Mouse (Mus musculus): ENCODE data around the gene Cdc14b. TPM values are rescaled to one million over a fixed set of nuclear protein-coding genes. Genes with fewer than 3 reads are reported as not detected.

Cdc14b gene
- polyA plus RNA-seq, 1 experiment, result 6.9 TPM

DNA sequence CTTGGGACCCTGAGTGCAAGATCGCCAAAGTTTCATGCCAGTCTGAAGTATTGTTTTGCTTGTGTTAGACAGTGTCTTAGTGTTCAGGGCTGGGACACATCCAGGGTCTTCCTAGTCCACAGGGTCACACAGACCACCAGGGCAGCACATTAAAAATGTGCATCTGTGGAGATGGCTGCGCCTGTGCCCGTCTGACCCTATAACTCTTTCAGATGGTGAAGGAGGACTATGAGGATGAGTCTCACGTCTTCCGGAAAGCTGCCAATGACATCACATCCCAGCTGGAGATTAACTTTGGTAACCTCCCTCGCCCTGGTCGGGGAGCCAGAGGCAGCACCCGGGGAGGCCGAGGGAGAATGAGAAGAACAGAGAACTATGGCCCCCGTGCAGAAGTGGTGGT is 90.7 kb downstream of the Cdc14b start:
- no peaks in the 10 kb centered on the region for H3K4me1 ChIP-seq (ENCODE audit: control insufficient read depth, insufficient read depth, insufficient read length, low read length)
- H3K4me3 ChIP-seq (ENCODE audit: insufficient read depth, low read depth, low read length), result no peak overlapping the region
- H3K27ac ChIP-seq (replicated peaks; ENCODE audit: low read depth, low read length), result no peak overlapping the region

- Histone ChIP-seq H3K4me3 (ENCODE audit: insufficient read depth, low read depth, low read length) (no peak overlapping the region), H3K27ac (replicated peaks; ENCODE audit: low read depth, low read length) (no peak overlapping the region), H3K4me1 (ENCODE audit: control insufficient read depth, insufficient read depth, insufficient read length, low read length) (no peaks in the 10 kb centered on the region)
Observed at GRCm38 (mm10) chr13:64183583-64183982, 91.5 kb downstream of the Cdc14b start.

DNA sequence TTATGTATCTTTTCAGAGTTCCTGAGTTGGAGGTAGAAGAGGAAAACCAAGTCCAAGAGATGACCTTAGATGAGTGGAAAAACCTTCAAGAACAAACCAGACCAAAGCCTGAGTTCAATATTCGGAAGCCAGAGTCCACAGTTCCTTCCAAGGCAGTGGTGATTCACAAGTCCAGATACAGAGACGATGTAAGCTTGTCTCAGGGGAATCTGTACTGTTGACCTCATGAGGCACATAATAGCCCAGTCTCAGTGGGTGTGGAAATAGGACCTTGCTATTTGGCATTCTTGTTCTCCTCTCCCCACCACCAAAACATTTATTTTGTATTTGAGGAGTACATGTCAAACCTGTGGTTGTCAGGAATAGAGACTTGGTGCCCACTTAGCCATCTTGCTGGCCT is 93.0 kb downstream of the Cdc14b start:
- no peaks in the 10 kb centered on the region for H3K4me1 ChIP-seq (ENCODE audit: control insufficient read depth, insufficient read depth, insufficient read length, low read length)
- H3K4me3 ChIP-seq (ENCODE audit: insufficient read depth, low read depth, low read length), result no peak overlapping the region
- H3K27ac ChIP-seq (replicated peaks; ENCODE audit: low read depth, low read length), result no peak overlapping the region

GRCm38 (mm10) chr13:64180888-64181287 is 94.2 kb downstream of the Cdc14b start:
- Histone ChIP-seq H3K27ac (replicated peaks; ENCODE audit: low read depth, low read length) (no peak overlapping the region), H3K4me3 (ENCODE audit: insufficient read depth, low read depth, low read length) (no peak overlapping the region)

GRCm38 (mm10) chr13:64180300-64180699 is 94.8 kb downstream of the Cdc14b start:
- H3K4me1 ChIP-seq (ENCODE audit: control insufficient read depth, insufficient read depth, insufficient read length, low read length), result no peaks in the 10 kb centered on the region
- H3K27ac ChIP-seq (replicated peaks; ENCODE audit: low read depth, low read length), result no peak overlapping the region
- no peak overlapping the region for H3K4me3 ChIP-seq (ENCODE audit: insufficient read depth, low read depth, low read length)

More at GRCm38 (mm10) chr13:64180888-64181287, 94.2 kb downstream of the Cdc14b start:
- no peaks in the 10 kb centered on the region for H3K4me1 ChIP-seq (ENCODE audit: control insufficient read depth, insufficient read depth, insufficient read length, low read length)

- Histone ChIP-seq H3K27ac (replicated peaks; ENCODE audit: low read depth, low read length) (no peak overlapping the region), H3K4me1 (ENCODE audit: control insufficient read depth, insufficient read depth, insufficient read length, low read length) (no peaks in the 10 kb centered on the region), H3K4me3 (ENCODE audit: insufficient read depth, low read depth, low read length) (no peak overlapping the region)
Observed at GRCm38 (mm10) chr13:64178746-64179652, 96.1 kb downstream of the Cdc14b start.

GRCm38 (mm10) chr13:64178000-64178399 is 97.1 kb downstream of the Cdc14b start:
- H3K4me3 ChIP-seq (ENCODE audit: insufficient read depth, low read depth, low read length), result no peak overlapping the region
- no peaks in the 10 kb centered on the region for H3K4me1 ChIP-seq (ENCODE audit: control insufficient read depth, insufficient read depth, insufficient read length, low read length)
- no peak overlapping the region for H3K27ac ChIP-seq (replicated peaks; ENCODE audit: low read depth, low read length)

GRCm38 (mm10) chr13:64169746-64170145 is 105.3 kb downstream of the Cdc14b start:
- Histone ChIP-seq H3K4me3 (ENCODE audit: insufficient read depth, low read depth, low read length) (no peak overlapping the region), H3K4me1 (ENCODE audit: control insufficient read depth, insufficient read depth, insufficient read length, low read length) (no peaks in the 10 kb centered on the region), H3K27ac (replicated peaks; ENCODE audit: low read depth, low read length) (no peak overlapping the region)

DNA sequence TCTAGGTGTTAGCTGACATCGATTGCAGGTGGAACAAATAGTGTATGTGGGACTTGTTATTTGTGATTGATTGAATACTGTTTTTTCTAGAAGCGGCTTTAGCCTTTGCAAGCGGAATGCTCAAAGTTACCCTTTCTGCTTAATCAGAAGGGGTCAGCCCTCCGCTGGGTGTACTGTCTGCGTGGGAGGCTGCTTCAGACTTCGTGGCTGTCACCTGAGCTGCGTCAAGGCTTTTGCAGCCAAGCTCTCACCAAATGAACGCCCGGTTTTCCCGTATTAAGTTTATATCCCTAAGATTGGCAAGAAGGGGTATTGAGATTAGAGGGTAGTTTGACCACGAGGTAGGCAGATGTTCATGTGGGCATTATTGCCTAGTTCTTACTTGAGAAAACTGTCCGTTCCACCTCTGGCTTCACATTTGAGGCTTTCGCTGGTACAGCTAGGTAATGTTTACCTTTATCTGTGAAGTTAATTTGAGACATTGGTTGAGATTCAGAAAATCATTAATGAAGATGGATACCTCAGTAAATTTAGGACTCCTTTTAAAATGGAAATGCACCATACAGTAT is 111.9 kb downstream of the Cdc14b start:
- H3K4me1 ChIP-seq (ENCODE audit: control insufficient read depth, insufficient read depth, insufficient read length, low read length), result no peaks in the 10 kb centered on the region
- no peak overlapping the region for H3K27ac ChIP-seq (replicated peaks; ENCODE audit: low read depth, low read length)
- peak overlapping the region; percentile 73; the same call in 1 of the 2 replicates for H3K4me3 ChIP-seq (ENCODE audit: insufficient read depth, low read depth, low read length)

GRCm38 (mm10) chr13:64162626-64163025 is 112.5 kb downstream of the Cdc14b start:
- no peak overlapping the region for H3K27ac ChIP-seq (replicated peaks; ENCODE audit: low read depth, low read length)
- no peaks in the 10 kb centered on the region for H3K4me1 ChIP-seq (ENCODE audit: control insufficient read depth, insufficient read depth, insufficient read length, low read length)
- H3K4me3 ChIP-seq (ENCODE audit: insufficient read depth, low read depth, low read length), result peak overlapping the region; percentile 73

GRCm38 (mm10) chr13:64161916-64162611 is 113.0 kb downstream of the Cdc14b start:
- H3K27ac ChIP-seq (replicated peaks; ENCODE audit: low read depth, low read length), result no peak overlapping the region
- H3K4me1 ChIP-seq (ENCODE audit: control insufficient read depth, insufficient read depth, insufficient read length, low read length), result no peaks in the 10 kb centered on the region
- peak overlapping the region; percentile 73 for H3K4me3 ChIP-seq (ENCODE audit: insufficient read depth, low read depth, low read length)

GRCm38 (mm10) chr13:64161548-64161915 is 113.6 kb downstream of the Cdc14b start, which contains the start of gene Habp4:
Habp4 (plus strand) TSS chr13:64161824.
- Histone ChIP-seq H3K4me1 (ENCODE audit: control insufficient read depth, insufficient read depth, insufficient read length, low read length) (no peaks in the 10 kb centered on the region), H3K27ac (replicated peaks; ENCODE audit: low read depth, low read length) (no peak within 1 kb of the TSS)

GRCm38 (mm10) chr13:64156966-64157365 is 118.1 kb downstream of the Cdc14b start:
- Histone ChIP-seq H3K4me1 (ENCODE audit: control insufficient read depth, insufficient read depth, insufficient read length, low read length) (no peaks in the 10 kb centered on the region), H3K4me3 (ENCODE audit: insufficient read depth, low read depth, low read length) (no peak overlapping the region), H3K27ac (replicated peaks; ENCODE audit: low read depth, low read length) (no peak overlapping the region)

More at GRCm38 (mm10) chr13:64161548-64161915, 113.6 kb downstream of the Cdc14b start, which contains the start of gene Habp4:
- peak within 1 kb of the TSS; percentile 73 for H3K4me3 ChIP-seq (ENCODE audit: insufficient read depth, low read depth, low read length)

- no peak overlapping the region for H3K27ac ChIP-seq (replicated peaks; ENCODE audit: low read depth, low read length)
- no peaks in the 10 kb centered on the region for H3K4me1 ChIP-seq (ENCODE audit: control insufficient read depth, insufficient read depth, insufficient read length, low read length)
- H3K4me3 ChIP-seq (ENCODE audit: insufficient read depth, low read depth, low read length), result no peak overlapping the region
Observed at GRCm38 (mm10) chr13:64155171-64155571, 119.9 kb downstream of the Cdc14b start.

- H3K27ac ChIP-seq (replicated peaks; ENCODE audit: low read depth, low read length), result no peak overlapping the region
- no peaks in the 10 kb centered on the region for H3K4me1 ChIP-seq (ENCODE audit: control insufficient read depth, insufficient read depth, insufficient read length, low read length)
- H3K4me3 ChIP-seq (ENCODE audit: insufficient read depth, low read depth, low read length), result no peak overlapping the region
Observed at GRCm38 (mm10) chr13:64154651-64155050, 120.4 kb downstream of the Cdc14b start.

All from brown adipose tissue, adult 24 weeks (tissue).